Mouse (Mus musculus): Measurements from ENCODE around the gene Fam47e.

GRCm38 (mm10) chr5:92560201-92560600 is 5.3 kb downstream of the Fam47e start:
- TF ChIP-seq CTCF (IDR thresholded peaks at IDR 0.05; ENCODE audit: low read depth), result no peak
- TF ChIP-seq EP300 (IDR thresholded peaks at IDR 0.05; ENCODE audit: low read depth), result no peak
